Mouse (Mus musculus) ES-E14 (cell line): Measurements from ENCODE around the gene Glo1. TPM values are rescaled to one million over a fixed set of nuclear protein-coding genes. Genes with fewer than 3 reads are reported as not detected.

ENCODE experiments used
- DNase-seq: peaks from one replicate; pipeline ENCODE4 v3.0.0-alpha.2; 2013; ENCODE audit warnings: low read depth, low spot score
- H3K27ac ChIP-seq: 2 replicates; pipeline ENCODE4 v1.5.1; 2012; ENCODE audit warnings: low read depth, mild to moderate bottlenecking, low read length, moderate library complexity, mixed read lengths; ENCODE audit not compliant: poor library complexity, insufficient read depth, severe bottlenecking
- H3K36me3 ChIP-seq: 2 replicates; pipeline ENCODE4 v1.6.1; 2012; ENCODE audit warnings: mild to moderate bottlenecking, low read length, moderate library complexity, mixed read lengths; ENCODE audit not compliant: control insufficient read depth, poor library complexity, insufficient read depth, severe bottlenecking
- H3K4me1 ChIP-seq, 2 experiments: fragments of 150-350 bp in 1 of 2; sonication (generic) in 1 of 2; 2 replicates each; pipeline ENCODE4 v1.6.1; 2012; ENCODE audit warnings: low read length in 2 of 2, mild to moderate bottlenecking in 1 of 2, mixed read lengths in 1 of 2; ENCODE audit not compliant: control insufficient read depth in 2 of 2, insufficient read depth in 2 of 2, poor library complexity in 1 of 2
- H3K4me3 ChIP-seq, 2 experiments: fragments of 150-350 bp in 1 of 2; sonication (generic) in 1 of 2; 2 replicates each; pipeline ENCODE4 v1.5.1; 2012; ENCODE audit warnings: low read length in 2 of 2, low read depth in 1 of 2, mild to moderate bottlenecking in 1 of 2, mixed read lengths in 1 of 2; ENCODE audit not compliant: insufficient read depth in 1 of 2, poor library complexity in 1 of 2, severe bottlenecking in 1 of 2
- H3K9ac ChIP-seq: 2 replicates; pipeline ENCODE4 v1.6.1; 2012; ENCODE audit warnings: low read depth, mild to moderate bottlenecking, low read length, mixed read lengths; ENCODE audit not compliant: poor library complexity, insufficient read depth, severe bottlenecking
- H3K9me3 ChIP-seq: fragments of 150-350 bp; sonication (generic); 2 replicates; pipeline ENCODE4 v1.6.1; 2012; ENCODE audit warnings: low read depth, mild to moderate bottlenecking, low read length; ENCODE audit not compliant: control insufficient read depth, insufficient read depth
- CHD2 ChIP-seq: IDR thresholded peaks from 2 replicates; pipeline ENCODE4 v1.6.1; 2014; ENCODE audit warnings: mild to moderate bottlenecking, low read depth, low read length, inconsistent platforms
- HCFC1 ChIP-seq: IDR thresholded peaks from 2 replicates; pipeline ENCODE4 v1.6.1; 2012; ENCODE audit warnings: low read length, inconsistent platforms, borderline replicate concordance; ENCODE audit not compliant: insufficient read depth
- MAFK ChIP-seq: IDR thresholded peaks from 2 replicates; pipeline ENCODE4 v1.6.1; 2014; ENCODE audit warnings: mild to moderate bottlenecking, low read depth, low read length, inconsistent platforms; ENCODE audit not compliant: insufficient read depth
- ZC3H11A ChIP-seq: IDR thresholded peaks from 2 replicates; pipeline ENCODE4 v1.6.1; 2012; ENCODE audit warnings: low read depth, mild to moderate bottlenecking, inconsistent platforms, low read length, borderline replicate concordance
- ZNF384 ChIP-seq: IDR thresholded peaks from 2 replicates; pipeline ENCODE4 v1.6.1; 2012; ENCODE audit warnings: low read depth, low read length, inconsistent platforms
- in situ Hi-C, 2 experiments: fragments of 600-800 bp; cut with MboI; formaldehyde crosslinking; loops; one replicate each; pipeline ENCODE4 v1.15.1; 2025; ENCODE audit warnings: low sequenced_read_pairs in 2 of 2, inconsistent platforms in 1 of 2; ENCODE audit not compliant: unreplicated experiment in 2 of 2
- total RNA-seq: library from RNA; depleted of rRNA; stranded (reverse); fragments of 300-350 nt; gene quantifications from 2 replicates; pipeline ENCODE4 v1.2.3, GENCODE M21; 2012

The Glo1 gene
- total RNA-seq, 1 experiment, result 283 TPM

- Histone ChIP-seq H3K36me3 (peaks cover 5% of the 10 kb centered on the region; the same call in 1 of the 2 replicates), H3K4me3 (peak overlapping the region in 1 of 2 experiments; percentile 6; a peak in 1 of 4 replicates), H3K27ac (no peak overlapping the region), H3K9me3 (no peaks in the 10 kb centered on the region), H3K9ac (no peak overlapping the region; the same call in 1 of the 2 replicates), H3K4me1 (peaks cover 0 to 1% of the 10 kb centered on the region in 2 experiments; a peak in 2 of 4 replicates)
- DNase-seq, result no peak
- TF ChIP-seq ZC3H11A (no peak), MAFK (no peak), ZNF384 (no peak), HCFC1 (no peak), CHD2 (no peak)
- in situ Hi-C loops, result no loop called here
These were observed 3.5 kb downstream of the Glo1 start for GRCm38 (mm10) chr17:30623200-30623599.

- in situ Hi-C loops, result no loop called here
- H3K36me3 ChIP-seq, result peaks cover 5% of the 10 kb centered on the region; the same call in 1 of the 2 replicates
- no peaks in the 10 kb centered on the region for H3K9me3 ChIP-seq
- no peak overlapping the region for H3K9ac ChIP-seq
- peak; percentile 67 for DNase-seq
- no peak for TF ChIP-seq ZC3H11A
- no peak for TF ChIP-seq HCFC1
- no peak for TF ChIP-seq ZNF384
- no peak for TF ChIP-seq MAFK
- no peak for TF ChIP-seq CHD2
- H3K4me1 ChIP-seq, result peaks cover 1 to 3% of the 10 kb centered on the region in 2 experiments; a peak in 2 of 4 replicates
- H3K4me3 ChIP-seq, result no peak overlapping the region
- H3K27ac ChIP-seq, result no peak overlapping the region
These were observed 5.2 kb downstream of the Glo1 start for GRCm38 (mm10) chr17:30621450-30621849.

GRCm38 (mm10) chr17:30620548-30620947, 6.1 kb downstream of the Glo1 start:
- in situ Hi-C loops, result no loop called here
- H3K9ac ChIP-seq, result no peak overlapping the region

GRCm38 (mm10) chr17:30619153-30619552, 7.5 kb downstream of the Glo1 start:
- H3K27ac ChIP-seq, result no peak overlapping the region
- DNase-seq, result no peak
- H3K36me3 ChIP-seq, result peaks cover 5% of the 10 kb centered on the region; the same call in 1 of the 2 replicates
- no peak overlapping the region for H3K9ac ChIP-seq
- in situ Hi-C loops, result no loop called here
- TF ChIP-seq CHD2 (no peak), HCFC1 (no peak), ZNF384 (no peak)
- H3K4me3 ChIP-seq, result no peak overlapping the region
- H3K4me1 ChIP-seq, result peaks cover 1 to 3% of the 10 kb centered on the region in 2 experiments; a peak in 2 of 4 replicates
- no peaks in the 10 kb centered on the region for H3K9me3 ChIP-seq

More at GRCm38 (mm10) chr17:30620548-30620947, 6.1 kb downstream of the Glo1 start:
- DNase-seq, result no peak
- peaks cover 1 to 3% of the 10 kb centered on the region in 2 experiments; a peak in 2 of 4 replicates for H3K4me1 ChIP-seq
- TF ChIP-seq HCFC1, result no peak
- TF ChIP-seq ZNF384, result no peak
- TF ChIP-seq ZC3H11A, result no peak
- no peak for TF ChIP-seq CHD2
- no peak for TF ChIP-seq MAFK
- no peak overlapping the region for H3K4me3 ChIP-seq
- H3K9me3 ChIP-seq, result no peaks in the 10 kb centered on the region
- no peak overlapping the region for H3K27ac ChIP-seq
- peaks cover 5% of the 10 kb centered on the region; the same call in 1 of the 2 replicates for H3K36me3 ChIP-seq

GRCm38 (mm10) chr17:30618136-30618891, 8.4 kb downstream of the Glo1 start:
- Histone ChIP-seq H3K9me3 (no peaks in the 10 kb centered on the region), H3K9ac (no peak overlapping the region), H3K36me3 (peaks cover 5% of the 10 kb centered on the region; the same call in 1 of the 2 replicates), H3K4me1 (peaks cover 0 to 3% of the 10 kb centered on the region in 2 experiments; a peak in 1 of 4 replicates), H3K4me3 (no peak overlapping the region), H3K27ac (no peak overlapping the region)
- TF ChIP-seq ZNF384 (no peak), ZC3H11A (no peak), CHD2 (no peak), MAFK (no peak), HCFC1 (no peak)
- no peak for DNase-seq
- in situ Hi-C loops, result no loop called here
